Mouse (Mus musculus) intestine, embryonic 16.5 days (tissue): Measurements from ENCODE around the gene Myl3. TPM values are rescaled to one million over a fixed set of nuclear protein-coding genes. Genes with fewer than 3 reads are reported as not detected.
A peak's percentile ranks its signal among the peaks of the same experiment; 100 is the strongest.

Experiments used
- ATAC-seq: fragments of 200-750 bp; cut with Nextera tagmentation; 2 replicates; pipeline ENCODE4 v1.8.0; 2017; ENCODE audit warnings: moderate TSS enrichment, moderate library complexity
- H3K27ac ChIP-seq: fragments of 300-500 bp; sonication (generic); 2 replicates; pipeline ENCODE4 v1.5.1; 2014; ENCODE audit warnings: mild to moderate bottlenecking, low read length
- H3K27me3 ChIP-seq: fragments of 300-500 bp; sonication (generic); replicated peaks from 2 replicates; pipeline ENCODE4 v1.6.1; 2014; ENCODE audit warnings: low read length, control low read depth, mixed read lengths; ENCODE audit not compliant: control insufficient read depth, insufficient read depth
- H3K36me3 ChIP-seq: fragments of 300-500 bp; sonication (generic); 2 replicates; pipeline ENCODE4 v1.6.1; 2014; ENCODE audit warnings: low read length, control low read depth; ENCODE audit not compliant: control insufficient read depth, insufficient read depth
- H3K4me1 ChIP-seq: fragments of 300-500 bp; sonication (generic); 2 replicates; pipeline ENCODE4 v1.6.1; 2014; ENCODE audit warnings: low read length, control low read depth, mixed read lengths; ENCODE audit not compliant: control insufficient read depth, insufficient read depth
- H3K4me2 ChIP-seq: fragments of 300-500 bp; sonication (generic); 2 replicates; pipeline ENCODE4 v1.6.1; 2014; ENCODE audit warnings: low read depth, low read length, control low read depth
- H3K4me3 ChIP-seq: fragments of 300-500 bp; sonication (generic); 2 replicates; pipeline ENCODE4 v1.5.1; 2014; ENCODE audit warnings: mild to moderate bottlenecking, low read length
- H3K9ac ChIP-seq: fragments of 300-500 bp; sonication (generic); 2 replicates; pipeline ENCODE4 v1.6.1; 2014; ENCODE audit warnings: low read depth, low read length
- H3K9me3 ChIP-seq: fragments of 300-500 bp; sonication (generic); 2 replicates; pipeline ENCODE4 v1.6.1; 2016; ENCODE audit warnings: low read length, control low read depth; ENCODE audit not compliant: control insufficient read depth
- WGBS: fragments of 180-500 bp; shearing (Covaris S2); extraction: QIAGEN DNeasy Blood & Tissue Kit; methylation state at CpG from one replicate; pipeline ENCODE4 v1.1.7; 2014; 5-methylcytosine and 5-hydroxymethylcytosine counted together
- polyA plus RNA-seq: library from polyadenylated mRNA; unstranded; fragments of >200 nt; fragmentation: Nextera tagmentation; extraction: Ambion mirVana; gene quantifications from 2 replicates; pipeline ENCODE4 v1.2.1, GENCODE M21; 2015

The Myl3 gene
- polyA plus RNA-seq, 1 experiment from 2014 or later: 0.71 TPM

DNA sequence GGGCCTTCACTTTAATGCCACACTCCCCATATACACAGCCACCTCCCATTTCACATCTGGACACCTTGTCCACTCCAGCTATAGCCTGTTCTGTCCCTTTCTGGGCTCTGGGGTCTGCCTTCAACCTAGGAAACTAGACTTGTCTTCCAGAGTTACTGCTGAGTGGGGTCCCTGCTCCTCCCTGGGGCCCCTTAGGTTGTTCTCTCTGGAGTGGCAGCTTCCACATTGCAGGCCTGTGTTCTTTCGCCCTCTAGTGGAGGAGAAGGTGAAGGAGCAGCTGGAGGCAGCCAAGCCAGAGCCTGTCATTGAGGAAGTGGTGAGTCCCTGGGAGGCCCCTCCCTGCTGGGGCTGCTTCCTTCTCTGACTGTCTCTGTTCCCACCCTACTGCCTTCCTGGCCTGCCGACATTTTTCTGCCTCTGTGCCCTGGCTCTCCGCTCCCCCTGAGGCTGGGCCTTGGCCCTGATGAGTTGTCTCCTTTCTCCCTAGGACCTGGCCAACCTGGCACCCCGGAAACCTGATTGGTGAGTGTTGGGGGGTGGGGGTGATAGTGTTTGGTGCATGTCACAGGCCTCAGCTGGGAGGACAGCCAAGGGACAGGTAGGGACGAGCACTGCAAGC lies 31.9 kb upstream of the Myl3 start:
- Histone ChIP-seq H3K27ac (peak overlapping the region; percentile 5; the same call in 1 of the 2 replicates), H3K27me3 (no peaks in the 10 kb centered on the region), H3K9me3 (no peaks in the 10 kb centered on the region), H3K9ac (peak overlapping the region; percentile 71), H3K4me3 (peak overlapping the region; percentile 43), H3K4me1 (peaks cover 23% of the 10 kb centered on the region), H3K4me2 (peak overlapping the region; percentile 51), H3K36me3 (peaks cover 3% of the 10 kb centered on the region; the same call in 1 of the 2 replicates)
- 25% methylated on average over 5 of the region's 5 CpGs for WGBS
- ATAC-seq: peak; percentile 80

DNA sequence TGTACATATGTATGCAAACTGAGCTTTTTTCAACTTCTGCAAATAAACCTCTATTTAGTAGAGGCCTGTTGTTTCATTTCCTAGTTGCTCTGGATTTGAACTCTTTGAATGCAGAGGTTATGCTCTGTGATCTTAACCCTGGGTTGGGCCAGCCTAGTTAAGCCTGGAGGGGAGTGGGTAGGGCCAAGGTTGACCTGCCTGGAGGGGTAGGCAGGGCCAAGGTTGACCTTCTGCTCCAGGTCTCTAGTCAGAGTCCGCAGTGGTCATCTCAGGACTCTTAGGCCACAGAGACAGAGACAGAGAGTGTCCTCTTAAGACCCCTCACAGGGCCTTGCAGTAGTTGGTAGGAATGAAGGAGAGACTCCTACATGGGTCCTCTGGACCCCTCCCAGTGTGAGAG lies 30.1 kb upstream of the Myl3 start:
- no peaks in the 10 kb centered on the region for H3K27me3 ChIP-seq
- ATAC-seq: no peak
- peaks cover 2% of the 10 kb centered on the region; the same call in 1 of the 2 replicates for H3K36me3 ChIP-seq
- H3K4me2 ChIP-seq: no peak overlapping the region
- no peaks in the 10 kb centered on the region for H3K9me3 ChIP-seq
- H3K9ac ChIP-seq: no peak overlapping the region
- 85% methylated on average over 1 of the region's 1 CpGs for WGBS
- no peak overlapping the region for H3K4me3 ChIP-seq
- H3K4me1 ChIP-seq: peaks cover 23% of the 10 kb centered on the region
- no peak overlapping the region for H3K27ac ChIP-seq

DNA sequence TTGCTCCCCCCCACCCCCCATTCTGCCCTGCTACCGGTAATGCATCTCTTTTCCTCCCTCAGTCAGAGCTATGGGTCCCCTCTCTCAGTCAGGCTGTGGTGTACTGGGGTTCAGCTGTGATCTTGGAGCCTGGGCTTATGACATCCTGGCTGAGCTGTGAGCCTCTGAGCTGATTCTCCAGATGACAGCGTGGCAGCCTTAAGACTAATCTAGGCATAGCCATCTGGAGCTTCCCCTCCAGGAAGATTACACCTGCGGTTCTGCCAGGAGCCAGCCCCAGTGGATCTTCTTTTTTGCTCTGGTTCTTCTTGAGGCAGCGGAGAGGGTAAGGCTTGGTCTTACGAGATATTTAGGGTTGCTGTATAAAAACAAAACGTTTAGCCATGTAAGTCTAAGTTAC lies 29.7 kb upstream of the Myl3 start:
- peaks cover 2% of the 10 kb centered on the region; the same call in 1 of the 2 replicates for H3K36me3 ChIP-seq
- H3K27ac ChIP-seq: peak overlapping the region; percentile 40; the same call in 1 of the 2 replicates
- H3K9ac ChIP-seq: no peak overlapping the region
- no peak overlapping the region for H3K4me2 ChIP-seq
- no peaks in the 10 kb centered on the region for H3K9me3 ChIP-seq
- 83% methylated on average over 6 of the region's 6 CpGs for WGBS
- H3K4me3 ChIP-seq: no peak overlapping the region
- ATAC-seq: no peak
- H3K4me1 ChIP-seq: peaks cover 23% of the 10 kb centered on the region
- no peaks in the 10 kb centered on the region for H3K27me3 ChIP-seq

DNA sequence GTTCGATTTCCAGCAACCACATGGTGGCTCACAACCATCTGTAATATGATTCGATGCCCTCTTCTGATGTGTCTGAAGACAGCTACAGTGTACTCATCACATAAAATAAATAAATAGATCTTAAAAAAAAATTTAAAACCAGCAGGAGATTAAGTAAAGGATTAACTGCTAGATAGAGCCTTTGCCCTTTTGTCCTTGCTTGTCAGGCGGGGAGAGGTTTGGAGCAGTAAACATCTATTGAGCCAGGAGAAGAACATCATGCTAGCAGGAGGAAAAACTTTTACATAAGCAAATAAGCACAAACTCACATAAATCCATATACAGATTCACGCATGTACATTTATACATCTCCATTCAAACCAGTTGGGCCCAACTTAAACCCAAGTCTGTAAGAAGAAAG lies 29.1 kb upstream of the Myl3 start:
- H3K27me3 ChIP-seq: no peaks in the 10 kb centered on the region
- ATAC-seq: no peak
- H3K4me3 ChIP-seq: no peak overlapping the region
- peak overlapping the region; percentile 39; the same call in 1 of the 2 replicates for H3K27ac ChIP-seq
- 64% methylated on average over 4 of the region's 4 CpGs for WGBS
- H3K36me3 ChIP-seq: peaks cover 2% of the 10 kb centered on the region; the same call in 1 of the 2 replicates
- H3K9ac ChIP-seq: no peak overlapping the region
- no peaks in the 10 kb centered on the region for H3K9me3 ChIP-seq
- H3K4me1 ChIP-seq: peaks cover 23% of the 10 kb centered on the region
- no peak overlapping the region for H3K4me2 ChIP-seq

DNA sequence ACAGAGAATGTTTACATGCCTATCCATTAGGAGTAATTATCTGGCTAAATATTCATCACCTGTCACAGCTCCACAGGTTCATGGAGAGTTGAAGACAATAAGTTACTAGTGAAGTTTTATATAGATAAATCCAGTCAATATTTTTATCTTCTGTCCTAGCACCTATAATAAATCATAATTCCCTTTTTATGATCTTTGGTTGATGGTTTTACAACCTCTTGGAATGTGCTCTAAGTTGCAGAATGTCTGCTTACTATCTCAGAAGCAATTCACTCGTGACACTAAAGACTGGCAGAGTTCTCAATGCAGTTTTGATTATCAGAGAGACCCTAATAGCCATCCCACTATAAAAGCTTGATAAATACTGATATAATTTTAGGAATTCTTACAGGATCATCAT lies 28.3 kb upstream of the Myl3 start:
- peak; percentile 51 for ATAC-seq
- Histone ChIP-seq H3K27me3 (no peaks in the 10 kb centered on the region), H3K4me3 (no peak overlapping the region), H3K9me3 (no peaks in the 10 kb centered on the region), H3K4me2 (no peak overlapping the region), H3K36me3 (peaks cover 2% of the 10 kb centered on the region; the same call in 1 of the 2 replicates), H3K27ac (no peak overlapping the region), H3K4me1 (peaks cover 19% of the 10 kb centered on the region), H3K9ac (no peak overlapping the region)
- 29% methylated on average over 1 of the region's 1 CpGs for WGBS

DNA sequence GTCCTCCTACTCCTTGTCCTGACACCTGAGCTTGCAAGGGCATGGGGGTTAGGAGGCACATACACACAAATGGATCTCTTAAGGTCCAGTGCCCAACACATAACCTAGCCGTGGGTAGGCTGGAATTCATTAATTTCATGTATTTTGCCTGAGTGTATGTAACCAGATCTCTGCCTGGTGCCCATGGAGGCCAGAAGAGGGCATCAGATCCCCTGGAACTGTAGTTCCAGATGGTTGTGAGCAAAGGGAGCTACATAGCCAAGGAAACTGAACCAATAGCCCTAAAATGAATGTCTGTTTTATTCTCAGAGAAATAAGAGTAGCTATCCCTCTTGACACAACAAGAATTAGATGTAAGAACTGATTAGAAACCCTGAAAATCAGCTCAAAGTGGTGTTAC lies 26.2 kb upstream of the Myl3 start:
- 57% methylated on average over 1 of the region's 1 CpGs for WGBS
- H3K36me3 ChIP-seq: peaks cover 2% of the 10 kb centered on the region; the same call in 1 of the 2 replicates
- no peaks in the 10 kb centered on the region for H3K27me3 ChIP-seq
- H3K4me2 ChIP-seq: no peak overlapping the region
- no peaks in the 10 kb centered on the region for H3K9me3 ChIP-seq
- H3K27ac ChIP-seq: no peak overlapping the region
- no peak overlapping the region for H3K4me3 ChIP-seq
- ATAC-seq: no peak
- H3K4me1 ChIP-seq: peaks cover 14% of the 10 kb centered on the region
- H3K9ac ChIP-seq: no peak overlapping the region

DNA sequence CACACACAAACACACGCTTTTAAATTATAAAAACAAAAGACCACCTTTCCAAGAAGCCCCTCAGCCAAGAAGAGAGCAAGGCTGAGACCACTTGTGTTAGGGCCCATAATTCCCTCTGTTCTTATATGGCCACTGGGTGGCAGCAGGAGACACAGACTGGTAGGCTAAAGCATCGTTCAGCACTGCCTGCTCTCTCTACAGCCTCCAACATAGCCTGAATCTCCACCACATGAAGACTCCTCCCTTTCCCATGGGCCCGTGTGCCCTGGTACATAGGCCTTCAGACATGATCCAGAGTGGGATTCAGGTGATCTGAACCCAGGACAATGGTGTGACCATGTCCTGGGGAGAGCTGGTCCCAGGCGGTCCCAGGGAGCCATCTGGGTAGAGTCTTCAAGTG lies 24.9 kb upstream of the Myl3 start:
- no peak overlapping the region for H3K9ac ChIP-seq
- H3K9me3 ChIP-seq: no peaks in the 10 kb centered on the region
- no peak overlapping the region for H3K4me2 ChIP-seq
- no peaks in the 10 kb centered on the region for H3K27me3 ChIP-seq
- no peaks in the 10 kb centered on the region; the same call in 1 of the 2 replicates for H3K36me3 ChIP-seq
- ATAC-seq: peak; percentile 39
- 30% methylated on average over 4 of the region's 4 CpGs for WGBS
- H3K4me1 ChIP-seq: peaks cover 14% of the 10 kb centered on the region
- no peak overlapping the region for H3K4me3 ChIP-seq
- H3K27ac ChIP-seq: no peak overlapping the region

DNA sequence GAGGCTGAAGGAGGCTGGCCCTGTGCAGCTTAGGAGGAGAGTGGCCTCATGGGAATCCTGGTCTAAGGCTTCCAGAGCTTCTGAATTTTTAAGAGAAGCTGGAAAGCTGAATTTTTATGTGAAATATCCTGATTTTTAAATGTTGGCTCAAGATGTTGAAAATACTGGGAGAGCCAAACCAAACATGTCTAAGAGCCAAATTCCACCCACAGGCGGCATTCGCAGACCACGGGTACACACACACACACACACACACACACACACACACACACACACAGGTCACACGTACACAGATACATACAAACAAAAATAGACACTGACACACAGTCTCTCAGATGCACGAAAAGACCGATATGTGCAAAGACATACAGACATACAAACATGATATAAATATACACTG lies 23.6 kb upstream of the Myl3 start:
- Histone ChIP-seq H3K9ac (no peak overlapping the region), H3K9me3 (no peaks in the 10 kb centered on the region), H3K27me3 (no peaks in the 10 kb centered on the region), H3K4me3 (no peak overlapping the region), H3K4me1 (peaks cover 10% of the 10 kb centered on the region), H3K27ac (no peak overlapping the region), H3K4me2 (no peak overlapping the region), H3K36me3 (peaks cover 5% of the 10 kb centered on the region; the same call in 1 of the 2 replicates)
- no peak for ATAC-seq
- WGBS: 86% methylated on average over 6 of the region's 6 CpGs

DNA sequence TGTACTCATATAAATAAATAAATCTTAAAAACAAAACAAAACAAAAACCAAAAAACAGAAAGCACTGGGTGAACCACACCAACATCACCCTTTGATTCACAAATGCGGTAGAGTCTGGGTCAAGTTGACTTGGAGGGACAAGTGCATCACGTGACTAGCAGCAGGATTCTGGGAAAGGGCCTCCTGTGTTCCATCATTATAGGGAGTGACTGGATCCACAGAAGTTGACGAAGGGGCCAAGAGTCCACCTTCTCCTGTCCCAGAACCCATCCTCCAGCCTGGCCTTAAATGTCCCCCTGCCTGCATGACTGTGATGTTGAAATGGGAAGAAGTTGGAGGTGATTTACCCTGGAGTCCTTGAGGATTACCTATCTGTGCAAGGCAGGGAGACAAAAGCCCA lies 22.9 kb upstream of the Myl3 start:
- no peak for ATAC-seq
- Histone ChIP-seq H3K27ac (no peak overlapping the region), H3K27me3 (no peaks in the 10 kb centered on the region), H3K36me3 (peaks cover 9% of the 10 kb centered on the region; the same call in 1 of the 2 replicates), H3K4me1 (peaks cover 10% of the 10 kb centered on the region), H3K4me3 (no peak overlapping the region), H3K4me2 (no peak overlapping the region), H3K9me3 (no peaks in the 10 kb centered on the region), H3K9ac (no peak overlapping the region)
- 73% methylated on average over 3 of the region's 3 CpGs for WGBS

DNA sequence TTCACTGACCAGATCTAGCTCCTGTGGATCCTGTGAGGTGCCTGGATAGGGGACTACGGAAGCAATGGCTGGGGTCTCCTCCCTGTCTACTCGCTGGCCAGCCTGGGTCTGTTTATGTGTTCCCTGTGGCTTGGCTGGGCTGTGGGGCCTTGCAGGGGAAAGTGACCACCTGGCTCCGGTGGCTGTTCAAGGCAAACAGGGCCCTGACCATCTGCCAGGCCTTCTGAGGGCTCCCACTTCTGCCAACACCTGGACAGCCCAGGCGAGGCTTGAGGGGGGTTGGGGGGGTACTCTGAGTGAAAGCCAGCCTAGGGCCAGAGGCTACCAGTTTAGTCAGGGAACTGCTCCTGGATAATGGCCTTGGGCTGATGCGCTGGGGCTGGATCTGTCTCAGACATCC lies 21.7 kb upstream of the Myl3 start:
- ATAC-seq: no peak
- Histone ChIP-seq H3K9me3 (no peaks in the 10 kb centered on the region), H3K4me1 (0 out of 2 replicates have a peak, but pooled peaks cover 5% of the 10 kb centered on the region), H3K27ac (no peak overlapping the region), H3K36me3 (peaks cover 14% of the 10 kb centered on the region; the same call in 1 of the 2 replicates), H3K27me3 (no peaks in the 10 kb centered on the region), H3K4me3 (no peak overlapping the region), H3K4me2 (no peak overlapping the region), H3K9ac (no peak overlapping the region)
- WGBS: 53% methylated on average over 5 of the region's 5 CpGs
